Mouse (Mus musculus): ENCODE measurements around the gene Vmn2r13. TPM values are rescaled to one million over a fixed set of nuclear protein-coding genes. Genes with fewer than 3 reads are reported as not detected.
"Not testable (repeated sequence)": the region's sequence is repeated elsewhere in the genome, so short reads cannot be mapped to it uniquely, and the experiment has no call there.

Gene Vmn2r13
- not detected in 3 replicates for total RNA-seq (2017)

DNA sequence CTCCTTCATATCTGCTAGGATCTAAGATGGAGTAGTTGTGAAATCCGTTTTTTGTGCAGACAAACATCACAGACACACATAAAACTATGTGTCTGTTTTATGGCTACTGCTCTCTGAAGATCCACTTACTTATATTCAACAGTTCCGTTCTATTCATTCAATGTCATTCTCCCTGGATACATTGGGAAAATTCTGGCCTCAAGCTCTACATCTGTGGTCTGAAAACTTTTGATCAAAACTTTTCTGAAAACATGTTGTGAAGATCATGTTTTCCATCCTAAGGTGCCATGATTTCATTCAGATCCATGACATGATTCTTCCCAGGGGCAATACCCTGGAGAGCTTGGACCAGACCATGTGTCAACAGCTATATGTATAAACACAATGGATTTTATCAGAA, at the start of gene Vmn2r13:
TSS of gene Vmn2r13 (minus strand) at position 101 of the 400 bp plus-strand sequence.
- not testable (repeated sequence) for ATAC-seq (replicated peaks; ENCODE audit: insufficient number of reproducible peaks, low FRiP score, low TSS enrichment, poor library complexity, severe bottlenecking)

DNA sequence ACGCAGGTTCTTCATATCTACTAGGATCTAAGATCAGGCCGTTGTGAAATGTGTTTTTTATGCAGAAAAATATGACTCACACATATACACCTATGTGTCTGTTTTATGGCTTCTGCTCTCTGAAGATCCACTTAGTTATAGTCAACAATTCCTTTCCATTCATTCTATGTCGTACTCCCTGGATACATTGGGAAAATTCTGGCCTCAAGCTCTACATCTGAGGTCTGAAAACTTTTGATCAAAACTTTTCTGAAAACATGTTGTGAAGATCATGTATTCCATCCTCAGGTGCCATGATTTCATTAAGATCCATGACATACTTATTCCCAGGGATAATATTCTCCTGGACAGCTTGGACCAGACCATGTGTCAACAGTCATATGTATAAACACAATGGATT, 32.6 kb upstream of the Vmn2r13 start, which contains the start of gene Vmn2r14:
TSS of gene Vmn2r14 (minus strand) at position 101 of the 400 bp plus-strand sequence.
- ATAC-seq (replicated peaks; ENCODE audit: insufficient number of reproducible peaks, low FRiP score, low TSS enrichment, poor library complexity, severe bottlenecking), result no peak

GRCm38 (mm10) chr5:109166851-109167250, 25.1 kb downstream of the Vmn2r13 start:
- ATAC-seq (replicated peaks; ENCODE audit: insufficient number of reproducible peaks, low FRiP score, low TSS enrichment, poor library complexity, severe bottlenecking), result not testable (repeated sequence)

DNA sequence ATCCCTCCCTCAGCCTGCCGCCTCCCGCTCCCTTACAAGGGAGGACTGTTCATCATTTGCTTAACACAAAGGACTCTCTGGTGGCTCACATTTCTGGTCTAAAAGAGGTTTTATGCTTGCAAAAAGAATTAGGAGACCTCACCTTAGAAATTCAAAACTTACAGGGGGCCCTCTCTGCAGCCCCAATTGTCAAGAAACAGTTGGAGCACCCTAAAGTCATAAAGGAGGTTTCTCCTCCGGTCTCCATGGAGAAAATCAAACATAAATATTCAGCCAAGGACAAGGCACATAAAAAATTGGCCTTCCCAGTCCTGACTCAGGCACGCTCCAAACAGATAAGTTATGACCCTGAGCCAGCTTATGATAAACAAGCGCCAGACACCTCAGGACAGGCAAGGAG, 31.9 kb downstream of the Vmn2r13 start:
- ATAC-seq (replicated peaks; ENCODE audit: insufficient number of reproducible peaks, low FRiP score, low TSS enrichment, poor library complexity, severe bottlenecking), result no peak

DNA sequence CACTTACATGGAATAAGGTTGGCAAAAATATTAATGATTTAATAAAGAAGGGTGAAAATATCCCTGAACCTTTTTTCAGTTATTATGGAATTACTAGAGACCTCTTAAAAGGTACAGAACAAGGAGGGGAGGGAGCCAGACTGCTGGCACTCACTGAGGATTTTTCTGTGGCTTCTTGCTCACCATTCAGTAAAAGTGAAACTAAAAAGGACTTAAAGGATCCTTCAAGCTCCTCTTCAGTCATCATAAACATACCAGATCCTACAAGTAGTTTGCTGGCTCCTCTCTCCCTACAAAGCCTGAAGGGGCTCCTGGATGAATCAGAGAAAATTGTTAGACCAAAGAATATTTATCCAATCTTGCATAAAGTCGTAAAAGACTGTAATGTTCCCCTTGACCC, 32.4 kb downstream of the Vmn2r13 start:
- not testable (repeated sequence) for ATAC-seq (replicated peaks; ENCODE audit: insufficient number of reproducible peaks, low FRiP score, low TSS enrichment, poor library complexity, severe bottlenecking)

- not testable (repeated sequence) for ATAC-seq (replicated peaks; ENCODE audit: insufficient number of reproducible peaks, low FRiP score, low TSS enrichment, poor library complexity, severe bottlenecking)
Measured at GRCm38 (mm10) chr5:109158488-109159485, 33.2 kb downstream of the Vmn2r13 start.

GRCm38 (mm10) chr5:109139546-109139945, 52.5 kb downstream of the Vmn2r13 start:
- ATAC-seq (replicated peaks; ENCODE audit: insufficient number of reproducible peaks, low FRiP score, low TSS enrichment, poor library complexity, severe bottlenecking), result no peak

- ATAC-seq (replicated peaks; ENCODE audit: insufficient number of reproducible peaks, low FRiP score, low TSS enrichment, poor library complexity, severe bottlenecking), result no peak
Measured at GRCm38 (mm10) chr5:109136731-109137130, 55.3 kb downstream of the Vmn2r13 start.

Other genes with a start within 250 kb of the Vmn2r13 start
- gene Vmn2r10, start 185.7 kb downstream of the Vmn2r13 start, total RNA-seq (2017), result not detected in 3 replicates
- gene Vmn2r11, start 132.6 kb downstream of the Vmn2r13 start, total RNA-seq (2017), result not detected in 3 replicates
- gene Vmn2r12, start 94.2 kb downstream of the Vmn2r13 start, total RNA-seq (2017), result not detected in 3 replicates
- gene Vmn2r14, start 32.5 kb upstream of the Vmn2r13 start, total RNA-seq (2017), result not detected in 3 replicates
- not detected in 3 replicates for gene Vmn2r15, start 105.4 kb upstream of the Vmn2r13 start, total RNA-seq (2017)
- not detected in 3 replicates for gene Vmn2r16, start 138.0 kb upstream of the Vmn2r13 start, total RNA-seq (2017)
- not detected in 3 replicates for gene Vmn2r17, start 227.5 kb upstream of the Vmn2r13 start, total RNA-seq (2017)

All from monocyte, adult 5-6 weeks (primary cell).